Mouse (Mus musculus) spleen, adult 2 months (tissue): ENCODE results near the gene Glmp.

Experiments used
- CTCF ChIP-seq: fragments of 200-500 bp; IDR thresholded peaks from 2 replicates; pipeline ENCODE4 v1.5.1; 2011; ENCODE audit warnings: mild to moderate bottlenecking, inconsistent platforms; ENCODE audit not compliant: insufficient read depth, insufficient read length, insufficient replicate concordance; ENCODE audit errors: extremely low read depth
- POLR2A ChIP-seq: fragments of 200-500 bp; IDR thresholded peaks from 2 replicates; pipeline ENCODE4 v1.6.1; 2011; ENCODE audit warnings: low read depth, low read length, inconsistent platforms

GRCm38 (mm10) chr3:88365705-88366361 lies 41.0 kb downstream of the Glmp start:
- TF ChIP-seq CTCF (no peak), POLR2A (no peak)
